Mouse (Mus musculus): ENCODE measurements at regions not wholly inside any gene's neighbourhood (a gene's known extent, or its start where the extent isn't known, plus 50 kb on each side); places are given as distances from the start of the nearest gene placed in this dataset.
"Not testable (repeated sequence)": the region's sequence is repeated elsewhere in the genome, so short reads cannot be mapped to it uniquely, and the experiment has no call there.

DNA sequence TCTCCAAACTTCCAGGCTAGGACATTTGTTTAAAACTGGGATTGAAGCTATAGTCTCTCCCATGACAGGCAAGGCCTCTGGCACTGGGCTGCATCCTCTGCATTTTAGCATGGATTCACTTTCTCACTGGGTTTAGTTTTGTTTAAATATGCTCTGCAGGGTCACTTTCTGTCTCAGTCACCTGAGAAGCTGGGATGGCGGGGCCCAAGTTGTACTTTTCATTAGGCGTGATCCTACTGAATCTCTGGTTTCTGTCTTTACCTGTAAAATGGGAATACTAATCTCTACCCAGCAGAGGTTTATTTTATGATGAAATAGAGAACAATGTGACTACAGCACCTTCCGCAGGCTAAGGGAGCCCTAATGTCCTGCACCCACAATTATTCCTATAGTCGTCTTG, 216.4 kb downstream of the Gm31371 start:
- not testable (repeated sequence) for TF ChIP-seq CTCF (IDR thresholded peaks at IDR 0.05; ENCODE audit: low read depth, low read length); GATA2 (IDR thresholded peaks at IDR 0.05; ENCODE audit: borderline replicate concordance, low read depth, low read length); GATA1 (IDR thresholded peaks at IDR 0.05; ENCODE audit: borderline replicate concordance, low read length)
